In genomic region chr12:8975076-8975475, GRCm38 (mm10) we compare ENCODE assay signal across 11 mouse cellular contexts. TPM values are rescaled to one million over a fixed set of nuclear protein-coding genes. Genes with fewer than 3 reads are reported as not detected.
DNase-seq lines count a peak whose midpoint lies in the region; ATAC-seq and TF ChIP-seq lines count a peak whose summit lies in the region.
"Had no signal": no experiment of that assay in that cellular context is flagged by ENCODE, and none has a peak within 500 bp of the region (broad histone marks: within the 10 kb centered on the region; RNA-seq: fewer than 3 reads in every experiment).

No protein-coding gene starts in this region.

- no peak overlapping the region for H3K4me3 ChIP-seq in lung, embryonic 14.5 days (ENCODE audit: low read depth, low read length)
- H3K4me3 ChIP-seq in embryonic facial prominence, embryonic 10.5 days, result peak overlapping the region; percentile 72
- H3K4me3 ChIP-seq in hindbrain, embryonic 16.5 days (ENCODE audit: low read length), result no peak overlapping the region
- no peak overlapping the region for H3K4me3 ChIP-seq in neural tube, embryonic 13.5 days

- peaks cover 5% of the 10 kb centered on the region; the same call in 1 of the 2 replicates for H3K36me3 ChIP-seq in lung, embryonic 14.5 days (ENCODE audit: insufficient read depth)
- peaks cover 19% of the 10 kb centered on the region; the same call in 1 of the 2 replicates for H3K36me3 ChIP-seq in embryonic facial prominence, embryonic 10.5 days (replicated peaks)
- peaks cover 8% of the 10 kb centered on the region for H3K36me3 ChIP-seq in hindbrain, embryonic 16.5 days (ENCODE audit: control insufficient read depth, insufficient read depth, low read length)
- H3K36me3 ChIP-seq in neural tube, embryonic 13.5 days, result peaks cover 15% of the 10 kb centered on the region

- 92% methylated on average over 3 of the region's 3 CpGs for WGBS in lung, embryonic 14.5 days
- 89% methylated on average over 3 of the region's 3 CpGs for WGBS in embryonic facial prominence, embryonic 10.5 days
- 89% methylated on average over 3 of the region's 3 CpGs for WGBS in hindbrain, embryonic 16.5 days
- 89% methylated on average over 3 of the region's 3 CpGs for WGBS in neural tube, embryonic 13.5 days

- TF ChIP-seq CTCF in lung, embryonic 14.5 days (IDR thresholded peaks at IDR 0.05; ENCODE audit: low read depth), result peak; percentile 10; the same call in 1 of the 2 replicates

- no peaks in the 10 kb centered on the region for H3K4me1 ChIP-seq in lung, embryonic 14.5 days (ENCODE audit: insufficient read depth)
- H3K4me1 ChIP-seq in embryonic facial prominence, embryonic 10.5 days, result peaks cover 30% of the 10 kb centered on the region
- H3K4me1 ChIP-seq in hindbrain, embryonic 16.5 days (ENCODE audit: control insufficient read depth, insufficient read depth, low read depth, low read length), result peaks cover 15% of the 10 kb centered on the region
- H3K4me1 ChIP-seq in neural tube, embryonic 13.5 days (replicated peaks), result peaks cover 21% of the 10 kb centered on the region

- H3K27me3 ChIP-seq in lung, embryonic 14.5 days (ENCODE audit: insufficient read depth, low read length), result no peaks in the 10 kb centered on the region
- H3K27me3 ChIP-seq in embryonic facial prominence, embryonic 10.5 days (replicated peaks; ENCODE audit: low read depth, poor library complexity, severe bottlenecking), result no peaks in the 10 kb centered on the region
- H3K27me3 ChIP-seq in hindbrain, embryonic 16.5 days (replicated peaks; ENCODE audit: control insufficient read depth, insufficient read depth, low read length), result no peaks in the 10 kb centered on the region
- no peaks in the 10 kb centered on the region for H3K27me3 ChIP-seq in neural tube, embryonic 13.5 days

- 0 out of 2 replicates have a peak overlapping the region, but pooled peaks have one; percentile 80 for H3K4me2 ChIP-seq in lung, embryonic 14.5 days
- peak overlapping the region; percentile 84 for H3K4me2 ChIP-seq in hindbrain, embryonic 16.5 days (ENCODE audit: low read length)
- peak overlapping the region; percentile 79; the same call in 1 of the 2 replicates for H3K4me2 ChIP-seq in neural tube, embryonic 13.5 days

- H3K9ac ChIP-seq in lung, embryonic 14.5 days, result no peak overlapping the region
- H3K9ac ChIP-seq in hindbrain, embryonic 16.5 days (ENCODE audit: low read depth, low read length), result no peak overlapping the region
- no peak overlapping the region for H3K9ac ChIP-seq in neural tube, embryonic 13.5 days
- H3K9ac ChIP-seq: liver, postnatal 0 days had no signal

- H3K27ac ChIP-seq in lung, embryonic 14.5 days (ENCODE audit: low read depth), result no peak overlapping the region
- no peak overlapping the region for H3K27ac ChIP-seq in embryonic facial prominence, embryonic 10.5 days (replicated peaks)
- no peak overlapping the region for H3K27ac ChIP-seq in hindbrain, embryonic 16.5 days (ENCODE audit: low read depth, low read length)
- H3K27ac ChIP-seq in neural tube, embryonic 13.5 days (replicated peaks), result no peak overlapping the region

- ATAC-seq in lung, embryonic 14.5 days (ENCODE audit: insufficient read depth), result no peak
- ATAC-seq in hindbrain, embryonic 16.5 days, result no peak
- ATAC-seq in neural tube, embryonic 13.5 days (ENCODE audit: low read depth), result no peak
- ATAC-seq: liver, postnatal 0 days had no signal

- no peak for DNase-seq in lung, embryonic 14.5 days
- no peak for DNase-seq in lung, postnatal 4 days
- DNase-seq in embryonic facial prominence, embryonic 10.5 days (ENCODE audit: low spot score), result no peak
- DNase-seq in right cerebral cortex, adult 2 months (ENCODE audit: low spot score in 2 of 2), result no peak
- DNase-seq in left cerebral cortex, adult 8-10 months (ENCODE audit: low spot score in 2 of 2), result no peak
- no peak for DNase-seq in ovary, adult 18-20 months (ENCODE audit: low spot score)
- DNase-seq: heart, postnatal 10 days; layer of hippocampus, adult 9-11 months; liver, postnatal 0 days had no signal

- no peaks in the 10 kb centered on the region for H3K9me3 ChIP-seq in lung, embryonic 14.5 days (ENCODE audit: low read depth, low read length)
- H3K9me3 ChIP-seq in embryonic facial prominence, embryonic 10.5 days, result no peaks in the 10 kb centered on the region
- no peaks in the 10 kb centered on the region for H3K9me3 ChIP-seq in hindbrain, embryonic 16.5 days (ENCODE audit: control insufficient read depth, low read length)
- H3K9me3 ChIP-seq in neural tube, embryonic 13.5 days, result no peaks in the 10 kb centered on the region

RNA-seq across cellular contexts. Expression of gene Wdr35, which starts 1.4 kb away (rescaled TPM):
- polyA plus RNA-seq in lung, embryonic 14.5 days (2014; fragmentation: Nextera tagmentation; extraction: Ambion mirVana), result 20.4 and 21.8 TPM in 2 replicates
- 21.3 and 21.4 TPM in 2 replicates for polyA plus RNA-seq in embryonic facial prominence, embryonic 10.5 days (2016; fragmentation: Nextera tagmentation; extraction: Ambion mirVana)
- polyA plus RNA-seq in hindbrain, embryonic 16.5 days (2015; fragmentation: Nextera tagmentation; extraction: Ambion mirVana), result 23.6 and 25.2 TPM in 2 replicates
- polyA plus RNA-seq in neural tube, embryonic 13.5 days (2015; fragmentation: Nextera tagmentation; extraction: Ambion mirVana), result 15.4 and 22.0 TPM in 2 replicates
- total RNA-seq in left cerebral cortex, adult 8-10 months (2022), result 10 to 100 TPM; 39.5 to 48.2 (median 43.8) TPM

RNA-seq across cellular contexts. Expression of gene Matn3, which starts 27.3 kb away (rescaled TPM):
- polyA plus RNA-seq in lung, embryonic 14.5 days (2014; fragmentation: Nextera tagmentation; extraction: Ambion mirVana), result 0.87 and 1.0 TPM in 2 replicates
- 3.0 and 3.3 TPM in 2 replicates for polyA plus RNA-seq in embryonic facial prominence, embryonic 10.5 days (2016; fragmentation: Nextera tagmentation; extraction: Ambion mirVana)
- 0.24 and 0.80 TPM in 2 replicates for polyA plus RNA-seq in hindbrain, embryonic 16.5 days (2015; fragmentation: Nextera tagmentation; extraction: Ambion mirVana)
- 1.4 and 1.9 TPM in 2 replicates for polyA plus RNA-seq in neural tube, embryonic 13.5 days (2015; fragmentation: Nextera tagmentation; extraction: Ambion mirVana)
- total RNA-seq in left cerebral cortex, adult 8-10 months (2022), result under 1 TPM in 1 of 4 experiments, not detected in 3; 0.14 TPM
- polyA plus RNA-seq: liver, postnatal 0 days had no signal

RNA-seq across cellular contexts. Expression of gene Laptm4a, which starts 53.6 kb away (rescaled TPM):
- 213 and 215 TPM in 2 replicates for polyA plus RNA-seq in lung, embryonic 14.5 days (2014; fragmentation: Nextera tagmentation; extraction: Ambion mirVana)
- polyA plus RNA-seq in embryonic facial prominence, embryonic 10.5 days (2016; fragmentation: Nextera tagmentation; extraction: Ambion mirVana), result 170 and 196 TPM in 2 replicates
- 205 and 210 TPM in 2 replicates for polyA plus RNA-seq in hindbrain, embryonic 16.5 days (2015; fragmentation: Nextera tagmentation; extraction: Ambion mirVana)
- 235 and 251 TPM in 2 replicates for polyA plus RNA-seq in neural tube, embryonic 13.5 days (2015; fragmentation: Nextera tagmentation; extraction: Ambion mirVana)
- 100 to 1,000 TPM; 184 to 197 (median 194) TPM for total RNA-seq in left cerebral cortex, adult 8-10 months (2022)

RNA-seq across cellular contexts. Expression of gene Ttc32, which starts 54.7 kb away (rescaled TPM):
- 22.3 and 22.6 TPM in 2 replicates for polyA plus RNA-seq in lung, embryonic 14.5 days (2014; fragmentation: Nextera tagmentation; extraction: Ambion mirVana)
- polyA plus RNA-seq in embryonic facial prominence, embryonic 10.5 days (2016; fragmentation: Nextera tagmentation; extraction: Ambion mirVana), result 17.6 and 19.3 TPM in 2 replicates
- polyA plus RNA-seq in hindbrain, embryonic 16.5 days (2015; fragmentation: Nextera tagmentation; extraction: Ambion mirVana), result 7.3 and 8.8 TPM in 2 replicates
- 11.8 and 13.9 TPM in 2 replicates for polyA plus RNA-seq in neural tube, embryonic 13.5 days (2015; fragmentation: Nextera tagmentation; extraction: Ambion mirVana)
- 1 to 10 TPM; 2.5 to 4.1 (median 3.8) TPM for total RNA-seq in left cerebral cortex, adult 8-10 months (2022)
